Mouse (Mus musculus): Measurements from ENCODE around the gene Lmntd2. TPM values are rescaled to one million over a fixed set of nuclear protein-coding genes. Genes with fewer than 3 reads are reported as not detected.

The Lmntd2 gene
- polyA plus RNA-seq, 1 experiment from 2014 or later, result 3.9 TPM

GRCm38 (mm10) chr7:141213133-141213532 lies 747 bp downstream of the Lmntd2 start:
- Histone ChIP-seq H3K27ac (peak overlapping the region; percentile 25; the same call in 1 of the 2 replicates), H3K27me3 (ENCODE audit: insufficient read depth, poor library complexity, severe bottlenecking) (no peaks in the 10 kb centered on the region), H3K4me1 (replicated peaks) (peaks cover 69% of the 10 kb centered on the region), H3K36me3 (peaks cover 17% of the 10 kb centered on the region), H3K4me3 (no peak overlapping the region), H3K9me3 (no peaks in the 10 kb centered on the region)
- no peak for DNase-seq (ENCODE audit: low spot score)
- WGBS, result 81% methylated on average over 3 of the region's 3 CpGs

- Histone ChIP-seq H3K4me1 (replicated peaks) (peaks cover 48% of the 10 kb centered on the region), H3K9me3 (no peaks in the 10 kb centered on the region), H3K27ac (0 out of 2 replicates have a peak overlapping the region, but pooled peaks have one; percentile 8), H3K27me3 (ENCODE audit: insufficient read depth, poor library complexity, severe bottlenecking) (no peaks in the 10 kb centered on the region), H3K4me3 (no peak overlapping the region), H3K36me3 (peaks cover 8% of the 10 kb centered on the region; the same call in 1 of the 2 replicates)
- no peak for DNase-seq (ENCODE audit: low spot score)
- 85% methylated on average over 14 of the region's 14 CpGs for WGBS
Measured at GRCm38 (mm10) chr7:141210606-141211131, 3.2 kb downstream of the Lmntd2 start.

GRCm38 (mm10) chr7:141210137-141210536 lies 3.7 kb downstream of the Lmntd2 start:
- WGBS, result 88% methylated on average over 12 of the region's 12 CpGs
- Histone ChIP-seq H3K36me3 (peaks cover 8% of the 10 kb centered on the region; the same call in 1 of the 2 replicates), H3K4me3 (no peak overlapping the region), H3K4me1 (replicated peaks) (peaks cover 46% of the 10 kb centered on the region), H3K9me3 (no peaks in the 10 kb centered on the region), H3K27ac (no peak overlapping the region), H3K27me3 (ENCODE audit: insufficient read depth, poor library complexity, severe bottlenecking) (no peaks in the 10 kb centered on the region)
- DNase-seq (ENCODE audit: low spot score), result no peak

- 82% methylated on average over 3 of the region's 3 CpGs for WGBS
- Histone ChIP-seq H3K4me3 (no peak overlapping the region), H3K36me3 (peaks cover 8% of the 10 kb centered on the region; the same call in 1 of the 2 replicates), H3K4me1 (replicated peaks) (peaks cover 40% of the 10 kb centered on the region), H3K27ac (no peak overlapping the region), H3K27me3 (ENCODE audit: insufficient read depth, poor library complexity, severe bottlenecking) (no peaks in the 10 kb centered on the region), H3K9me3 (no peaks in the 10 kb centered on the region)
- DNase-seq (ENCODE audit: low spot score), result no peak
Measured at GRCm38 (mm10) chr7:141209526-141209925, 4.4 kb downstream of the Lmntd2 start.

- H3K27ac ChIP-seq, result 0 out of 2 replicates have a peak overlapping the region, but pooled peaks have one; percentile 8
- 92% methylated on average over 18 of the region's 18 CpGs for WGBS
Measured at GRCm38 (mm10) chr7:141206182-141206937, 7.5 kb downstream of the Lmntd2 start.

GRCm38 (mm10) chr7:141205504-141205903 lies 8.4 kb downstream of the Lmntd2 start:
- H3K4me1 ChIP-seq (replicated peaks), result peaks cover 5% of the 10 kb centered on the region; the same call in 1 of the 2 replicates
- no peaks in the 10 kb centered on the region for H3K9me3 ChIP-seq
- H3K36me3 ChIP-seq, result peaks cover 8% of the 10 kb centered on the region; the same call in 1 of the 2 replicates
- no peak overlapping the region for H3K27ac ChIP-seq
- DNase-seq (ENCODE audit: low spot score), result no peak
- no peaks in the 10 kb centered on the region for H3K27me3 ChIP-seq (ENCODE audit: insufficient read depth, poor library complexity, severe bottlenecking)
- WGBS, result 90% methylated on average over 5 of the region's 5 CpGs
- no peak overlapping the region for H3K4me3 ChIP-seq

More at GRCm38 (mm10) chr7:141206182-141206937, 7.5 kb downstream of the Lmntd2 start:
- peaks cover 13% of the 10 kb centered on the region for H3K4me1 ChIP-seq (replicated peaks)
- H3K4me3 ChIP-seq, result no peak overlapping the region
- H3K9me3 ChIP-seq, result no peaks in the 10 kb centered on the region
- H3K36me3 ChIP-seq, result peaks cover 8% of the 10 kb centered on the region; the same call in 1 of the 2 replicates
- no peaks in the 10 kb centered on the region for H3K27me3 ChIP-seq (ENCODE audit: insufficient read depth, poor library complexity, severe bottlenecking)
- no peak for DNase-seq (ENCODE audit: low spot score)

- H3K27ac ChIP-seq, result no peak overlapping the region
- DNase-seq (ENCODE audit: low spot score), result no peak
- H3K9me3 ChIP-seq, result no peaks in the 10 kb centered on the region
- 90% methylated on average over 3 of the region's 3 CpGs for WGBS
- H3K36me3 ChIP-seq, result 0 out of 2 replicates have a peak, but pooled peaks cover 4% of the 10 kb centered on the region
- H3K4me3 ChIP-seq, result no peak overlapping the region
- no peaks in the 10 kb centered on the region for H3K27me3 ChIP-seq (ENCODE audit: insufficient read depth, poor library complexity, severe bottlenecking)
- peaks cover 4% of the 10 kb centered on the region; the same call in 1 of the 2 replicates for H3K4me1 ChIP-seq (replicated peaks)
Measured at GRCm38 (mm10) chr7:141204546-141204945, 9.3 kb downstream of the Lmntd2 start.

GRCm38 (mm10) chr7:141198121-141198520 lies 15.8 kb downstream of the Lmntd2 start:
- no peaks in the 10 kb centered on the region for H3K9me3 ChIP-seq
- no peak for DNase-seq (ENCODE audit: low spot score)
- no peak overlapping the region for H3K4me3 ChIP-seq
- no peak overlapping the region for H3K27ac ChIP-seq
- H3K27me3 ChIP-seq (ENCODE audit: insufficient read depth, poor library complexity, severe bottlenecking), result no peaks in the 10 kb centered on the region
- H3K4me1 ChIP-seq (replicated peaks), result peaks cover 20% of the 10 kb centered on the region
- peaks cover 9% of the 10 kb centered on the region for H3K36me3 ChIP-seq
- WGBS, result 98% methylated on average over 4 of the region's 4 CpGs

- 92% methylated on average over 8 of the region's 8 CpGs for WGBS
- Histone ChIP-seq H3K27ac (no peak overlapping the region), H3K4me1 (replicated peaks) (peaks cover 34% of the 10 kb centered on the region), H3K4me3 (no peak overlapping the region), H3K27me3 (ENCODE audit: insufficient read depth, poor library complexity, severe bottlenecking) (no peaks in the 10 kb centered on the region), H3K9me3 (no peaks in the 10 kb centered on the region), H3K36me3 (peaks cover 18% of the 10 kb centered on the region)
- no peak for DNase-seq (ENCODE audit: low spot score)
Measured at GRCm38 (mm10) chr7:141196619-141197282, 17.1 kb downstream of the Lmntd2 start.

GRCm38 (mm10) chr7:141195754-141196153 lies 18.1 kb downstream of the Lmntd2 start:
- peaks cover 27% of the 10 kb centered on the region for H3K36me3 ChIP-seq
- peaks cover 43% of the 10 kb centered on the region for H3K4me1 ChIP-seq (replicated peaks)
- H3K4me3 ChIP-seq, result peak overlapping the region; percentile 83; the same call in 1 of the 2 replicates
- no peaks in the 10 kb centered on the region for H3K9me3 ChIP-seq
- 0 out of 2 replicates have a peak overlapping the region, but pooled peaks have one; percentile 95 for H3K27ac ChIP-seq
- 94% methylated on average over 2 of the region's 2 CpGs for WGBS
- H3K27me3 ChIP-seq (ENCODE audit: insufficient read depth, poor library complexity, severe bottlenecking), result no peaks in the 10 kb centered on the region
- no peak for DNase-seq (ENCODE audit: low spot score)

- no peaks in the 10 kb centered on the region for H3K27me3 ChIP-seq (ENCODE audit: insufficient read depth, poor library complexity, severe bottlenecking)
- peak overlapping the region; percentile 83 for H3K4me3 ChIP-seq
- under 1% methylated on average over 28 of the region's 28 CpGs for WGBS
- H3K36me3 ChIP-seq, result peaks cover 37% of the 10 kb centered on the region
- no peaks in the 10 kb centered on the region for H3K9me3 ChIP-seq
- H3K4me1 ChIP-seq (replicated peaks), result peaks cover 44% of the 10 kb centered on the region
- DNase-seq (ENCODE audit: low spot score), result peak; percentile 96
- peak overlapping the region; percentile 95 for H3K27ac ChIP-seq
Measured at GRCm38 (mm10) chr7:141194830-141195229, 19.1 kb downstream of the Lmntd2 start.

- WGBS, result under 1% methylated on average over 23 of the region's 23 CpGs
- H3K9me3 ChIP-seq, result no peaks in the 10 kb centered on the region
Measured at GRCm38 (mm10) chr7:141194409-141194808, 19.5 kb downstream of the Lmntd2 start.

More at GRCm38 (mm10) chr7:141194409-141194808, 19.5 kb downstream of the Lmntd2 start:
- H3K4me1 ChIP-seq (replicated peaks), result peaks cover 44% of the 10 kb centered on the region
- H3K36me3 ChIP-seq, result peaks cover 41% of the 10 kb centered on the region
- H3K4me3 ChIP-seq, result peak overlapping the region; percentile 83
- no peaks in the 10 kb centered on the region for H3K27me3 ChIP-seq (ENCODE audit: insufficient read depth, poor library complexity, severe bottlenecking)
- no peak for DNase-seq (ENCODE audit: low spot score)
- peak overlapping the region; percentile 95 for H3K27ac ChIP-seq
